Mouse (Mus musculus): Measurements from ENCODE around the gene Dffb. TPM values are rescaled to one million over a fixed set of nuclear protein-coding genes. Genes with fewer than 3 reads are reported as not detected.

The Dffb gene
- polyA plus RNA-seq, 1 experiment from 2014 or later, result 8.5 TPM

- Histone ChIP-seq H3K27me3 (ENCODE audit: control insufficient read depth, insufficient read depth, low read length) (no peaks in the 10 kb centered on the region), H3K9ac (ENCODE audit: low read length) (peak overlapping the region; percentile 88), H3K4me3 (ENCODE audit: low read length) (peak overlapping the region; percentile 85), H3K9me3 (replicated peaks; ENCODE audit: control insufficient read depth, low read length) (no peaks in the 10 kb centered on the region), H3K4me1 (ENCODE audit: control insufficient read depth, insufficient read depth, low read length) (peaks cover 7% of the 10 kb centered on the region), H3K27ac (ENCODE audit: low read length) (no peak overlapping the region), H3K4me2 (ENCODE audit: low read depth, low read length) (peak overlapping the region; percentile 86), H3K36me3 (ENCODE audit: control insufficient read depth, insufficient read depth) (peaks cover 9% of the 10 kb centered on the region; the same call in 1 of the 2 replicates)
- ATAC-seq (replicated peaks; ENCODE audit: extremely low read depth, insufficient read depth, low FRiP score), result no peak
- WGBS, result 34% methylated on average over 6 of the region's 6 CpGs
These were observed 842 bp upstream of the Dffb start for GRCm38 (mm10) chr4:153975768-153976167.

- H3K36me3 ChIP-seq (ENCODE audit: control insufficient read depth, insufficient read depth), result peaks cover 7% of the 10 kb centered on the region; the same call in 1 of the 2 replicates
- peaks cover 7% of the 10 kb centered on the region for H3K4me1 ChIP-seq (ENCODE audit: control insufficient read depth, insufficient read depth, low read length)
- no peaks in the 10 kb centered on the region for H3K27me3 ChIP-seq (ENCODE audit: control insufficient read depth, insufficient read depth, low read length)
- H3K27ac ChIP-seq (ENCODE audit: low read length), result no peak overlapping the region
- H3K9ac ChIP-seq (ENCODE audit: low read length), result peak overlapping the region; percentile 88
- peak overlapping the region; percentile 86 for H3K4me2 ChIP-seq (ENCODE audit: low read depth, low read length)
- WGBS, result under 1% methylated on average over 33 of the region's 33 CpGs
- peak overlapping the region; percentile 85 for H3K4me3 ChIP-seq (ENCODE audit: low read length)
- peak; percentile 54 for ATAC-seq (replicated peaks; ENCODE audit: extremely low read depth, insufficient read depth, low FRiP score)
- H3K9me3 ChIP-seq (replicated peaks; ENCODE audit: control insufficient read depth, low read length), result no peaks in the 10 kb centered on the region
These were observed 351 bp upstream of the Dffb start for GRCm38 (mm10) chr4:153975292-153975662.

GRCm38 (mm10) chr4:153968063-153968462 lies 6.9 kb downstream of the Dffb start:
- no peak overlapping the region for H3K4me3 ChIP-seq (ENCODE audit: low read length)
- WGBS, result 86% methylated on average over 2 of the region's 2 CpGs
- H3K27me3 ChIP-seq (ENCODE audit: control insufficient read depth, insufficient read depth, low read length), result no peaks in the 10 kb centered on the region
- H3K36me3 ChIP-seq (ENCODE audit: control insufficient read depth, insufficient read depth), result peaks cover 10% of the 10 kb centered on the region
- H3K4me1 ChIP-seq (ENCODE audit: control insufficient read depth, insufficient read depth, low read length), result no peaks in the 10 kb centered on the region
- no peak overlapping the region for H3K4me2 ChIP-seq (ENCODE audit: low read depth, low read length)
- H3K9me3 ChIP-seq (replicated peaks; ENCODE audit: control insufficient read depth, low read length), result no peaks in the 10 kb centered on the region
- no peak for ATAC-seq (replicated peaks; ENCODE audit: extremely low read depth, insufficient read depth, low FRiP score)
- no peak overlapping the region for H3K27ac ChIP-seq (ENCODE audit: low read length)
- no peak overlapping the region for H3K9ac ChIP-seq (ENCODE audit: low read length)

GRCm38 (mm10) chr4:153967556-153967955 lies 7.4 kb downstream of the Dffb start:
- H3K36me3 ChIP-seq (ENCODE audit: control insufficient read depth, insufficient read depth), result peaks cover 11% of the 10 kb centered on the region
- H3K27me3 ChIP-seq (ENCODE audit: control insufficient read depth, insufficient read depth, low read length), result no peaks in the 10 kb centered on the region
- H3K9me3 ChIP-seq (replicated peaks; ENCODE audit: control insufficient read depth, low read length), result no peaks in the 10 kb centered on the region
- ATAC-seq (replicated peaks; ENCODE audit: extremely low read depth, insufficient read depth, low FRiP score), result no peak
- no peaks in the 10 kb centered on the region for H3K4me1 ChIP-seq (ENCODE audit: control insufficient read depth, insufficient read depth, low read length)
- no peak overlapping the region for H3K4me3 ChIP-seq (ENCODE audit: low read length)
- H3K4me2 ChIP-seq (ENCODE audit: low read depth, low read length), result no peak overlapping the region
- 78% methylated on average over 2 of the region's 2 CpGs for WGBS
- H3K27ac ChIP-seq (ENCODE audit: low read length), result no peak overlapping the region
- no peak overlapping the region for H3K9ac ChIP-seq (ENCODE audit: low read length)

- WGBS, result 87% methylated on average over 5 of the region's 5 CpGs
- peaks cover 18% of the 10 kb centered on the region for H3K36me3 ChIP-seq (ENCODE audit: control insufficient read depth, insufficient read depth)
- H3K4me2 ChIP-seq (ENCODE audit: low read depth, low read length), result no peak overlapping the region
- no peak overlapping the region for H3K27ac ChIP-seq (ENCODE audit: low read length)
- no peaks in the 10 kb centered on the region for H3K4me1 ChIP-seq (ENCODE audit: control insufficient read depth, insufficient read depth, low read length)
- H3K9me3 ChIP-seq (replicated peaks; ENCODE audit: control insufficient read depth, low read length), result no peaks in the 10 kb centered on the region
- H3K9ac ChIP-seq (ENCODE audit: low read length), result no peak overlapping the region
- H3K27me3 ChIP-seq (ENCODE audit: control insufficient read depth, insufficient read depth, low read length), result no peaks in the 10 kb centered on the region
- H3K4me3 ChIP-seq (ENCODE audit: low read length), result no peak overlapping the region
- ATAC-seq (replicated peaks; ENCODE audit: extremely low read depth, insufficient read depth, low FRiP score), result no peak
These were observed 8.3 kb downstream of the Dffb start for GRCm38 (mm10) chr4:153966651-153967050.

GRCm38 (mm10) chr4:153962631-153963030 lies 12.3 kb downstream of the Dffb start:
- no peak for ATAC-seq (replicated peaks; ENCODE audit: extremely low read depth, insufficient read depth, low FRiP score)
- no peaks in the 10 kb centered on the region for H3K27me3 ChIP-seq (ENCODE audit: control insufficient read depth, insufficient read depth, low read length)
- H3K4me1 ChIP-seq (ENCODE audit: control insufficient read depth, insufficient read depth, low read length), result peaks cover 12% of the 10 kb centered on the region
- no peaks in the 10 kb centered on the region for H3K9me3 ChIP-seq (replicated peaks; ENCODE audit: control insufficient read depth, low read length)
- no peak overlapping the region for H3K27ac ChIP-seq (ENCODE audit: low read length)
- H3K4me2 ChIP-seq (ENCODE audit: low read depth, low read length), result no peak overlapping the region
- H3K36me3 ChIP-seq (ENCODE audit: control insufficient read depth, insufficient read depth), result peaks cover 18% of the 10 kb centered on the region
- H3K4me3 ChIP-seq (ENCODE audit: low read length), result no peak overlapping the region
- no peak overlapping the region for H3K9ac ChIP-seq (ENCODE audit: low read length)
- WGBS, result 78% methylated on average over 7 of the region's 7 CpGs

- H3K36me3 ChIP-seq (ENCODE audit: control insufficient read depth, insufficient read depth), result peaks cover 7% of the 10 kb centered on the region
- peaks cover 3% of the 10 kb centered on the region; the same call in 1 of the 2 replicates for H3K27me3 ChIP-seq (ENCODE audit: control insufficient read depth, insufficient read depth, low read length)
- ATAC-seq (replicated peaks; ENCODE audit: extremely low read depth, insufficient read depth, low FRiP score), result no peak; the same call in 1 of the 2 replicates
- H3K4me3 ChIP-seq (ENCODE audit: low read length), result peak overlapping the region; percentile 86
- no peaks in the 10 kb centered on the region for H3K9me3 ChIP-seq (replicated peaks; ENCODE audit: control insufficient read depth, low read length)
- H3K4me2 ChIP-seq (ENCODE audit: low read depth, low read length), result peak overlapping the region; percentile 90
- peak overlapping the region; percentile 95 for H3K9ac ChIP-seq (ENCODE audit: low read length)
- H3K27ac ChIP-seq (ENCODE audit: low read length), result peak overlapping the region; percentile 90
- peaks cover 12% of the 10 kb centered on the region for H3K4me1 ChIP-seq (ENCODE audit: control insufficient read depth, insufficient read depth, low read length)
- WGBS, result under 1% methylated on average over 32 of the region's 37 CpGs
These were observed 17.3 kb downstream of the Dffb start for GRCm38 (mm10) chr4:153957444-153958250.

- 2% methylated on average over 67 of the region's 67 CpGs for WGBS
- Histone ChIP-seq H3K36me3 (ENCODE audit: control insufficient read depth, insufficient read depth) (no peaks in the 10 kb centered on the region; the same call in 1 of the 2 replicates), H3K4me3 (ENCODE audit: low read length) (peak within 1 kb of the TSS; percentile 86), H3K27me3 (ENCODE audit: control insufficient read depth, insufficient read depth, low read length) (peaks cover 3% of the 10 kb centered on the region; the same call in 1 of the 2 replicates), H3K9ac (ENCODE audit: low read length) (peak within 1 kb of the TSS; percentile 95), H3K27ac (ENCODE audit: low read length) (peak within 1 kb of the TSS; percentile 90), H3K4me2 (ENCODE audit: low read depth, low read length) (peak within 1 kb of the TSS; percentile 90), H3K9me3 (replicated peaks; ENCODE audit: control insufficient read depth, low read length) (no peaks in the 10 kb centered on the region), H3K4me1 (ENCODE audit: control insufficient read depth, insufficient read depth, low read length) (peaks cover 12% of the 10 kb centered on the region)
- peak; percentile 95 for ATAC-seq (replicated peaks; ENCODE audit: extremely low read depth, insufficient read depth, low FRiP score)
These were observed 18.1 kb downstream of the Dffb start, which contains the start of gene A430005L14Rik for GRCm38 (mm10) chr4:153956569-153957405. TSS of gene A430005L14Rik (plus strand) at chr4:153957237.

Data from heart, embryonic 16.5 days (tissue).